Mouse (Mus musculus): ENCODE results near the gene Cd300c2.
"Not testable (repeated sequence)": the region's sequence is repeated elsewhere in the genome, so short reads cannot be mapped to it uniquely, and the experiment has no call there.

The Cd300c2 gene

GRCm38 (mm10) chr11:115001474-115002040 lies at the start of gene Cd300c2:
Gene Cd300c2, minus strand, starts transcription at chr11:115001880.
- in situ Hi-C loops (cut with MboI; ENCODE audit: low pct_unique_long_range_greater_than_20kb in 1 of 2, low sequenced_read_pairs in 2 of 2, unreplicated experiment in 1 of 2) = no loop called here

GRCm38 (mm10) chr11:115049282-115049895 lies 47.7 kb upstream of the Cd300c2 start:
- in situ Hi-C loops (cut with MboI; ENCODE audit: low pct_unique_long_range_greater_than_20kb in 1 of 2, low sequenced_read_pairs in 2 of 2, unreplicated experiment in 1 of 2) = no loop called here

GRCm38 (mm10) chr11:115048259-115048658 lies 46.6 kb upstream of the Cd300c2 start, which contains the start of gene Cd300ld3:
Gene Cd300ld3, minus strand, starts transcription at chr11:115048409.
- in situ Hi-C loops (cut with MboI; ENCODE audit: low pct_unique_long_range_greater_than_20kb in 1 of 2, low sequenced_read_pairs in 2 of 2, unreplicated experiment in 1 of 2) = no loop called here

- in situ Hi-C loops (cut with MboI; ENCODE audit: low pct_unique_long_range_greater_than_20kb in 1 of 2, low sequenced_read_pairs in 2 of 2, unreplicated experiment in 1 of 2) = not testable (repeated sequence)
These were observed 36.0 kb upstream of the Cd300c2 start, which contains the start of gene Cd300ld5 for GRCm38 (mm10) chr11:115037669-115038068. Gene Cd300ld5, minus strand, starts transcription at chr11:115037769.

GRCm38 (mm10) chr11:115026912-115027311 lies 25.2 kb upstream of the Cd300c2 start, which contains the start of gene Cd300ld4:
Gene Cd300ld4, minus strand, starts transcription at chr11:115027012.
- in situ Hi-C loops (cut with MboI; ENCODE audit: low pct_unique_long_range_greater_than_20kb in 1 of 2, low sequenced_read_pairs in 2 of 2, unreplicated experiment in 1 of 2) = not testable (repeated sequence)

- in situ Hi-C loops (cut with MboI; ENCODE audit: low pct_unique_long_range_greater_than_20kb in 1 of 2, low sequenced_read_pairs in 2 of 2, unreplicated experiment in 1 of 2) = not testable (repeated sequence)
These were observed 14.4 kb upstream of the Cd300c2 start, which contains the start of gene Cd300ld2 for GRCm38 (mm10) chr11:115016093-115016492. Gene Cd300ld2, minus strand, starts transcription at chr11:115016193.

GRCm38 (mm10) chr11:115004070-115004469 lies 2.4 kb upstream of the Cd300c2 start:
- in situ Hi-C loops (cut with MboI; ENCODE audit: low pct_unique_long_range_greater_than_20kb in 1 of 2, low sequenced_read_pairs in 2 of 2, unreplicated experiment in 1 of 2) = no loop called here

- in situ Hi-C loops (cut with MboI; ENCODE audit: low pct_unique_long_range_greater_than_20kb in 1 of 2, low sequenced_read_pairs in 2 of 2, unreplicated experiment in 1 of 2) = no loop called here
These were observed 11.9 kb downstream of the Cd300c2 start, which contains the start of gene Cd300ld for GRCm38 (mm10) chr11:114989793-114990192. Gene Cd300ld, minus strand, starts transcription at chr11:114989922.

- in situ Hi-C loops (cut with MboI; ENCODE audit: low pct_unique_long_range_greater_than_20kb in 1 of 2, low sequenced_read_pairs in 2 of 2, unreplicated experiment in 1 of 2) = no loop called here
These were observed 19.8 kb downstream of the Cd300c2 start for GRCm38 (mm10) chr11:114981866-114982265.

GRCm38 (mm10) chr11:114972726-114973125 lies 29.0 kb downstream of the Cd300c2 start:
- in situ Hi-C loops (cut with MboI; ENCODE audit: low pct_unique_long_range_greater_than_20kb in 1 of 2, low sequenced_read_pairs in 2 of 2, unreplicated experiment in 1 of 2) = no loop called here

GRCm38 (mm10) chr11:114968752-114969207 lies 32.9 kb downstream of the Cd300c2 start, which contains the start of gene Cd300c:
Gene Cd300c, minus strand, starts transcription at chr11:114969157.
- in situ Hi-C loops (cut with MboI; ENCODE audit: low pct_unique_long_range_greater_than_20kb in 1 of 2, low sequenced_read_pairs in 2 of 2, unreplicated experiment in 1 of 2) = no loop called here

- in situ Hi-C loops (cut with MboI; ENCODE audit: low pct_unique_long_range_greater_than_20kb in 1 of 2, low sequenced_read_pairs in 2 of 2, unreplicated experiment in 1 of 2) = no loop called here
These were observed 36.4 kb downstream of the Cd300c2 start for GRCm38 (mm10) chr11:114965182-114965828.

- in situ Hi-C loops (cut with MboI; ENCODE audit: low pct_unique_long_range_greater_than_20kb in 1 of 2, low sequenced_read_pairs in 2 of 2, unreplicated experiment in 1 of 2) = no loop called here
These were observed 41.3 kb downstream of the Cd300c2 start for GRCm38 (mm10) chr11:114960369-114960768.
